Mouse (Mus musculus) brain, embryonic 14.5 days (tissue): ENCODE data around the gene Lmntd1. TPM values are rescaled to one million over a fixed set of nuclear protein-coding genes. Genes with fewer than 3 reads are reported as not detected.

Experiments used
- DNase-seq: peaks from one replicate; pipeline ENCODE4 v3.0.0-alpha.2; 2011; ENCODE audit warnings: low read depth
- CTCF ChIP-seq: fragments of 200-500 bp; IDR thresholded peaks from 2 replicates; pipeline ENCODE4 v1.5.1; 2012; ENCODE audit warnings: inconsistent platforms, mild to moderate bottlenecking, moderate library complexity, borderline replicate concordance; ENCODE audit not compliant: insufficient read depth, insufficient read length; ENCODE audit errors: extremely low read depth
- POLR2A ChIP-seq: fragments of 200-500 bp; IDR thresholded peaks from 2 replicates; pipeline ENCODE4 v1.6.1; 2012; ENCODE audit warnings: mild to moderate bottlenecking, inconsistent platforms, borderline replicate concordance; ENCODE audit not compliant: poor library complexity, insufficient read depth, insufficient read length, severe bottlenecking; ENCODE audit errors: extremely low read depth
- polyA plus RNA-seq: library from polyadenylated mRNA; depleted of rRNA; stranded (reverse); fragments of >200 nt; gene quantifications from 2 replicates; pipeline ENCODE4 v1.2.3, GENCODE M21; 2012

Lmntd1 gene
- polyA plus RNA-seq, 1 experiment, result 1.3 TPM

- no peak for DNase-seq
- TF ChIP-seq CTCF, result no peak
- TF ChIP-seq POLR2A, result no peak
These were observed 63.1 kb downstream of the Lmntd1 start for GRCm38 (mm10) chr6:145550993-145551392.

GRCm38 (mm10) chr6:145545927-145546641 is 68.0 kb downstream of the Lmntd1 start:
- TF ChIP-seq POLR2A (no peak), CTCF (no peak)
- peak; percentile 76 for DNase-seq

DNA sequence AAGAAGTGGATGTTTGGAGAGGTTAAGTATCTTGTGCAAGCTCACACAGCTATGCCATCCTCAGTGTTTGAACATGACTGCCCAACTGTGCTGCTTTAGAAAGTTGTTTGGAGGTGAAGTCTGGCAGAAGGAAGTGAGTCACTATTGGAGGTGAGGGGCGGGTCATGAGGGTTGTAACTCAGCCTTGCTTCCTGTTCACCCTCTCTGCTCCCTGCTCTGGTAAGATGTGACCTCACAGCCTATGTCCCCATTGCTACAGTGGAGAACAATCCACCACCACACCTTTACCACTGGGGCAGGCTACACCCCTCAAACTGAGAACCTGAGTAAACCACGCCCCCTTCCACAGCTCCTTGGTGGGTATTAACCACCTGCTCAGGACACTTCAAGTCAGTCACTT is 69.3 kb downstream of the Lmntd1 start:
- no peak for DNase-seq
- TF ChIP-seq CTCF (no peak), POLR2A (no peak)

GRCm38 (mm10) chr6:145544304-145544703 is 69.8 kb downstream of the Lmntd1 start:
- DNase-seq, result peak; percentile 34
- TF ChIP-seq POLR2A, result no peak
- TF ChIP-seq CTCF, result no peak

- peak; percentile 59 for DNase-seq
- TF ChIP-seq CTCF, result no peak
- TF ChIP-seq POLR2A, result no peak
These were observed 74.6 kb downstream of the Lmntd1 start for GRCm38 (mm10) chr6:145539568-145539859.

DNA sequence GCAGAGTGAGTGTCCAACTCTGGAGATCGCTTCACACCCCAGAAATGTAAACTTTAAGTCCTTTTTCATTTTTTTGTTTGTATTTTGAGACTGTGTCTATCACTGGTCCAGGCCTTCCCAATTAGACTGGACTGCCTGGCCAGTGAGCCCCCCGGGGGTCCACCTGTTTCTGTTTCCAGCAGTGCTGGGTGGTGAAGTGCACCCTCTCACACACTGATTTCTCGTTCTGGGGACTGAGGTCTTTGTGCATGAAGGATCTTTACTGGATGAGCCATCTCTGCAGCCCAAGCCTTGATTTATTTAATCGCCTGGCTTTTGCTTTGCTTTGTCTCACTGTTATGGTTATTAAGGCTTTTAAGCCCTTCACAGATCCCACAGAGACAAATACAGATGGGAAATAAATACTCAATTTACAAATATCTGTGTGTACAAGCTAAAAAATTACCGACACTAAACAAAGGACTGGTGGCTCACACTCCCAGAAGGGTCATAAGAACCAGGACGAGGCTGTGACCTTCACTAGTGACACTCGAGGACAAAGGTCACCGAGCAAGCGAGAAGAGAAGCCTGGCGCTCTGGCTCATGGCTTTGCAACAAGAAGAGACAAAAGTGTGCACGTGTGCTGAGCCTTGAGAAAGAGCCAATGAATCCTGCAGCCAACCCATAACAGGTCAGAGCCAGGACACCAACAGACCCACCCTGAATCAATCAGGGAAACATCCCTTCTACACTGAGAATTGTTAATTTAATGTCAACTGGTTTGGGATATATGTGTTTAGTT is 75.1 kb downstream of the Lmntd1 start:
- TF ChIP-seq POLR2A, result no peak
- DNase-seq, result no peak

DNA sequence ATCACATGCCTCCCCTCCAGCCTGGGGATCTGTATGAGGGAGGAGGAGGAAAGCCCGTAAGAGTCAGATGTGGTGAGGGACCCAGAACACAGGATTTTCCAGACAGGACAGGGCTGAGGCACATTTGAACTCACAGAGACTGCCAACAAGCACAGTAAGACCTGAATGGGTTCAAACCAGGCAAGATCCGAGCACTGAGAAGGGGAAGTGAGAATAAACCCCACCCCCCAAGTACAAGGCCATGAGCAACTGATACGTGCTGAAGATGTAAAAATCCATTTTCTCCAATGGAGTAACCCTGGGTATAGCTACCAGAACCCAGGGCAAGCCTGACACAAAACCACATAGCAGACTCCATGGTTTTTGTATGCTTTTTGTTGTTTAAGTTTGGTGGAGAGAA is 83.7 kb downstream of the Lmntd1 start:
- TF ChIP-seq POLR2A (no peak), CTCF (no peak)
- DNase-seq, result no peak

DNA sequence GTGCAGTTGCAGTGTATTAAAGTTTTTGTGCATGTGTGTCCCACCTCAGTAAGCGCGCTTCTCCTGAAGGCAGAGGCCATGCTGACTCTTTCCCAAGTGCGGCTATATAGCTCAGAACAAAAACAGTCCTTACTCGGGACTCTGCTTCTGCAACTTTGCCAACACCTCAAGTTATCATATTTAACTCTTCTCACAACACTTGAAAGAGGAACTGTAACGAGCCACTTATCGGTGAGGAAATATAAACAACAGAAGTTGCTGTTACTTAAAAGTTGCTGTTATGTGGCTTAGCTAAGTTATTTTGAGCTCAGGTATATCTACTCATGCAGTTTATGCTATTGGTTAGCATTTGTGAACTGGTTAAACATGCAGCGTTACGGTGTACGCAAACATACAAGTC is 90.8 kb downstream of the Lmntd1 start:
- DNase-seq, result no peak
- no peak for TF ChIP-seq CTCF
- TF ChIP-seq POLR2A, result no peak

- no peak for TF ChIP-seq POLR2A
- TF ChIP-seq CTCF, result no peak
- no peak for DNase-seq
These were observed 91.5 kb downstream of the Lmntd1 start for GRCm38 (mm10) chr6:145522617-145523016.

GRCm38 (mm10) chr6:145517002-145517401 is 97.1 kb downstream of the Lmntd1 start:
- TF ChIP-seq CTCF (no peak), POLR2A (no peak)
- peak; percentile 58 for DNase-seq

- TF ChIP-seq CTCF (no peak), POLR2A (no peak)
- DNase-seq, result peak; percentile 46
These were observed 98.1 kb downstream of the Lmntd1 start for GRCm38 (mm10) chr6:145515859-145516581.
